Mouse (Mus musculus) embryonic facial prominence, embryonic 13.5 days (tissue): Measurements from ENCODE around the gene Serpinb8. TPM values are rescaled to one million over a fixed set of nuclear protein-coding genes. Genes with fewer than 3 reads are reported as not detected.

Source experiments
- ATAC-seq: fragments of 200-750 bp; cut with Nextera tagmentation; 2 replicates; pipeline ENCODE4 v1.8.0; 2017; ENCODE audit warnings: low read depth; ENCODE audit not compliant: insufficient number of reproducible peaks, insufficient read depth, low FRiP score, low TSS enrichment
- H3K27ac ChIP-seq: fragments of 300-500 bp; sonication (generic); 2 replicates; pipeline ENCODE4 v1.5.1; 2015; ENCODE audit warnings: moderate library complexity, mild to moderate bottlenecking, inconsistent platforms
- H3K27me3 ChIP-seq: fragments of 300-500 bp; sonication (generic); 2 replicates; pipeline ENCODE4 v1.6.1; 2015; ENCODE audit warnings: mild to moderate bottlenecking, inconsistent platforms
- H3K36me3 ChIP-seq: fragments of 300-500 bp; sonication (generic); 2 replicates; pipeline ENCODE4 v1.6.1; 2015; ENCODE audit warnings: mild to moderate bottlenecking, inconsistent platforms
- H3K4me1 ChIP-seq: fragments of 300-500 bp; sonication (generic); 2 replicates; pipeline ENCODE4 v1.6.1; 2015; ENCODE audit warnings: inconsistent platforms
- H3K4me2 ChIP-seq: fragments of 300-500 bp; sonication (generic); 2 replicates; pipeline ENCODE4 v1.6.1; 2015; ENCODE audit warnings: moderate library complexity, mild to moderate bottlenecking, inconsistent platforms
- H3K4me3 ChIP-seq: fragments of 300-500 bp; sonication (generic); 2 replicates; pipeline ENCODE4 v1.5.1; 2015; ENCODE audit warnings: mild to moderate bottlenecking, inconsistent platforms
- H3K9ac ChIP-seq: fragments of 300-500 bp; sonication (generic); 2 replicates; pipeline ENCODE4 v1.6.1; 2015; ENCODE audit warnings: mild to moderate bottlenecking, inconsistent platforms
- H3K9me3 ChIP-seq: fragments of 300-500 bp; sonication (generic); 2 replicates; pipeline ENCODE4 v1.6.1; 2016; ENCODE audit warnings: inconsistent platforms
- WGBS: fragments of 180-500 bp; shearing (Covaris S2); methylation state at CpG from one replicate; pipeline ENCODE4 v1.1.7; 2015; ENCODE audit warnings: mixed read lengths; 5-methylcytosine and 5-hydroxymethylcytosine counted together
- polyA plus RNA-seq: library from polyadenylated mRNA; unstranded; fragments of >200 nt; fragmentation: Nextera tagmentation; extraction: Ambion mirVana; gene quantifications from 2 replicates; pipeline ENCODE4 v1.2.1, GENCODE M21; 2015

The Serpinb8 gene
- polyA plus RNA-seq, 1 experiment from 2014 or later: 3.5 TPM

DNA sequence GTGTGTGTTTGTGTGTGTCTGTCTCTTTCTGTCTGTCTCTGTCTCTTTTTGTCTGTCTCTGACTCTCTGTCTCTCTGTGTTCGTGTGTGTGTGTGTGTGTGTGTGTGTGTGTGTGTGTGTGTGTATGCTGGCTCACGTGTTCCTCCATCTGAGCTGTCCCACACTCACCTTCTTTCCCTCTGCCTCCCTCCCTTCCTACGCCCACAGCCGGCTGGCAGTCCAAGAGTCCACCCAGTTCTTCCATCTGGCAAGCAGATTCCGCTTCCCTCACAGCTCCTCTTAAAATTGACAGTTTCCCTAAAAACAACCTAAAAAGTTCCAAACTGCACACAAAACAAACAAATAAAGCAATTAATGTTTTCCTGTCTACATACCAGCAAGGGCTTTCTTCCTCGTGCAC, 55.3 kb downstream of the Serpinb8 start:
- WGBS: 53% methylated on average over 6 of the region's 6 CpGs
- H3K9me3 ChIP-seq: no peaks in the 10 kb centered on the region
- no peak for ATAC-seq

DNA sequence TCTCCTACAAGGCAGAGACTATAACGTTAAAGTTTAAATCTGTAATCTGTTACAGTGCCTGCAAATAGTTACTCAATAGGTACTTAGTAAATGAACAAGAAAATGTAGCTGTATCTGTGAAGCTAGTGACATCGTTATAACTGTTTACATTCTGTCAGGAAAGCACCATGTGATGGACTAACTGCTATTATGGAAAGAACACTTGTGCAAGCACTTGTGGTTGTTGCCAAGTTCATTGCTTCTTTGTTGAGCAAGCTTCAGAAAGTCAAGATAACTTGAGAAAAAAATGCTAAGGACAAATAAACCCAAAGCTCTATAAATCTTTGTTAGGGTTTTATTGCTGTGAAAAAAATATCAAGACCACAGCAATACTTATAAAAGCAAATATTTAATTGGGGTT, 67.9 kb downstream of the Serpinb8 start:
- no peak overlapping the region for H3K4me3 ChIP-seq
- H3K27ac ChIP-seq: no peak overlapping the region
- H3K4me1 ChIP-seq: no peaks in the 10 kb centered on the region
- no peak overlapping the region for H3K4me2 ChIP-seq
- H3K36me3 ChIP-seq: no peaks in the 10 kb centered on the region
- no peaks in the 10 kb centered on the region for H3K9me3 ChIP-seq
- no peaks in the 10 kb centered on the region for H3K27me3 ChIP-seq
- WGBS: 73% methylated on average over 2 of the region's 2 CpGs
- ATAC-seq: no peak
- H3K9ac ChIP-seq: no peak overlapping the region

More for the DNA sequence above, 55.3 kb downstream of the Serpinb8 start:
- Histone ChIP-seq H3K27me3 (no peaks in the 10 kb centered on the region), H3K4me2 (no peak overlapping the region), H3K27ac (no peak overlapping the region), H3K9ac (no peak overlapping the region), H3K4me3 (no peak overlapping the region), H3K4me1 (no peaks in the 10 kb centered on the region), H3K36me3 (no peaks in the 10 kb centered on the region)

Other genes starting within 250 kb of the Serpinb8 start
- gene Serpinb11, start 228.8 kb upstream of the Serpinb8 start, polyA plus RNA-seq: 3.5 and 5.1 TPM in 2 replicates
- 4.6 and 7.9 TPM in 2 replicates for gene Serpinb7, start 190.4 kb upstream of the Serpinb8 start, polyA plus RNA-seq
- gene Serpinb2, start 78.6 kb upstream of the Serpinb8 start, polyA plus RNA-seq: 1.1 and 1.6 TPM in 2 replicates